8 mouse cellular contexts compared by ENCODE assay signal in genomic region chr6:5408451-5409177, GRCm38 (mm10). TPM values are rescaled to one million over a fixed set of nuclear protein-coding genes. Genes with fewer than 3 reads are reported as not detected.
A peak's percentile ranks its signal among the peaks of the same experiment; 100 is the strongest.
DNase-seq lines count a peak whose midpoint lies in the region; ATAC-seq and TF ChIP-seq lines count a peak whose summit lies in the region.

No protein-coding gene starts in this region.

- WGBS in heart, postnatal 0 days = 70% methylated on average over 8 of the region's 8 CpGs
- WGBS in hindbrain, embryonic 16.5 days = 26% methylated on average over 8 of the region's 8 CpGs

- H3K36me3 ChIP-seq in heart, postnatal 0 days (replicated peaks; ENCODE audit: control insufficient read depth, insufficient read depth, low read length) = no peaks in the 10 kb centered on the region
- H3K36me3 ChIP-seq in hindbrain, embryonic 16.5 days (ENCODE audit: control insufficient read depth, insufficient read depth, low read length) = no peaks in the 10 kb centered on the region

- H3K27ac ChIP-seq in heart, postnatal 0 days (ENCODE audit: low read depth) = no peak overlapping the region
- H3K27ac ChIP-seq in hindbrain, embryonic 16.5 days (ENCODE audit: low read depth, low read length) = no peak overlapping the region

- peak; percentile 39; the same call in 1 of the 2 replicates for ATAC-seq in heart, postnatal 0 days (ENCODE audit: insufficient read depth, low read depth)
- peak; percentile 95 for ATAC-seq in hindbrain, embryonic 16.5 days

- intact Hi-C loops in heart, postnatal 25 days (cut with DNase I) = no loop called here

- H3K4me1 ChIP-seq in heart, postnatal 0 days (ENCODE audit: control insufficient read depth, insufficient read depth) = peaks cover 8% of the 10 kb centered on the region; the same call in 1 of the 2 replicates
- H3K4me1 ChIP-seq in hindbrain, embryonic 16.5 days (ENCODE audit: control insufficient read depth, insufficient read depth, low read depth, low read length) = peaks cover 14% of the 10 kb centered on the region

- TF ChIP-seq EP300 in heart, postnatal 0 days (IDR thresholded peaks at IDR 0.05; ENCODE audit: low read depth) = no peak

- no peak for TF ChIP-seq CTCF in heart, postnatal 0 days (IDR thresholded peaks at IDR 0.05; ENCODE audit: low read depth)

- H3K9ac ChIP-seq in heart, postnatal 0 days (replicated peaks; ENCODE audit: low read depth, low read length) = no peak overlapping the region
- H3K9ac ChIP-seq in hindbrain, embryonic 16.5 days (ENCODE audit: low read depth, low read length) = no peak overlapping the region

- no peak for DNase-seq in heart, postnatal 0 days (ENCODE audit: low spot score)
- no peak for DNase-seq in heart, postnatal 25 days (ENCODE audit: low spot score)
- peak; percentile 92 for DNase-seq in embryo, embryonic 10 days (ENCODE audit: low spot score)
- peak; percentile 46 for DNase-seq in neural tube, embryonic 10.5 days (ENCODE audit: extremely low spot score, low spot score)
- no peak for DNase-seq in thymus, postnatal 10 days (ENCODE audit: low spot score in 2 of 2)
- no peak for DNase-seq in adrenal gland, adult 8-10 months
- no peak for DNase-seq in ovary, postnatal 14 days (ENCODE audit: low spot score)

- H3K4me2 ChIP-seq in heart, postnatal 0 days (ENCODE audit: low read depth, low read length) = no peak overlapping the region
- H3K4me2 ChIP-seq in hindbrain, embryonic 16.5 days (ENCODE audit: low read length) = 0 out of 2 replicates have a peak overlapping the region, but pooled peaks have one; percentile 8

- no peaks in the 10 kb centered on the region for H3K9me3 ChIP-seq in heart, postnatal 0 days (replicated peaks; ENCODE audit: control insufficient read depth, low read length)
- no peaks in the 10 kb centered on the region for H3K9me3 ChIP-seq in hindbrain, embryonic 16.5 days (ENCODE audit: control insufficient read depth, low read length)

- H3K4me3 ChIP-seq in heart, postnatal 0 days (ENCODE audit: low read depth, low read length) = no peak overlapping the region
- H3K4me3 ChIP-seq in hindbrain, embryonic 16.5 days (ENCODE audit: low read length) = no peak overlapping the region

- H3K27me3 ChIP-seq in heart, postnatal 0 days (ENCODE audit: control insufficient read depth, insufficient read depth, low read length) = no peaks in the 10 kb centered on the region
- no peaks in the 10 kb centered on the region for H3K27me3 ChIP-seq in hindbrain, embryonic 16.5 days (replicated peaks; ENCODE audit: control insufficient read depth, insufficient read depth, low read length)

RNA-seq across cellular contexts. Expression of gene Asb4, which starts 25.4 kb away (rescaled TPM):
- total RNA-seq in heart, postnatal 0 days (2014; rRNA removed; ENCODE audit: low replicate concordance) = 6.5 and 9.0 TPM in 2 replicates
- 10.6 and 12.9 TPM in 2 replicates for polyA plus RNA-seq in heart, postnatal 0 days (2015; fragmentation: Nextera tagmentation; extraction: Ambion mirVana)
- 1 to 10 TPM; 6.2 to 9.7 TPM for total RNA-seq in heart, postnatal 25 days (2021)
- 15.4 and 16.9 TPM in 2 replicates for polyA plus RNA-seq in hindbrain, embryonic 16.5 days (2015; fragmentation: Nextera tagmentation; extraction: Ambion mirVana)
- total RNA-seq in adrenal gland, adult 8-10 months (2022) = 1 to 10 TPM in 3 of 4 experiments, under 1 TPM in 1; 0.83 to 1.5 (median 1.1) TPM

Comparison
In these comparisons a context has a peak if more than half of its experiments do, and no peak if none do; other contexts are left out.
1. DNase-seq: peak in embryo, embryonic 10 days (single experiment) and neural tube, embryonic 10.5 days (single experiment); none in heart, postnatal 0 days (single experiment), heart, postnatal 25 days (single experiment), thymus, postnatal 10 days (0 of 2), adrenal gland, adult 8-10 months (single experiment) and ovary, postnatal 14 days (single experiment).